Comparison of ENCODE assay signal across 10 mouse cellular contexts in the genomic region with DNA sequence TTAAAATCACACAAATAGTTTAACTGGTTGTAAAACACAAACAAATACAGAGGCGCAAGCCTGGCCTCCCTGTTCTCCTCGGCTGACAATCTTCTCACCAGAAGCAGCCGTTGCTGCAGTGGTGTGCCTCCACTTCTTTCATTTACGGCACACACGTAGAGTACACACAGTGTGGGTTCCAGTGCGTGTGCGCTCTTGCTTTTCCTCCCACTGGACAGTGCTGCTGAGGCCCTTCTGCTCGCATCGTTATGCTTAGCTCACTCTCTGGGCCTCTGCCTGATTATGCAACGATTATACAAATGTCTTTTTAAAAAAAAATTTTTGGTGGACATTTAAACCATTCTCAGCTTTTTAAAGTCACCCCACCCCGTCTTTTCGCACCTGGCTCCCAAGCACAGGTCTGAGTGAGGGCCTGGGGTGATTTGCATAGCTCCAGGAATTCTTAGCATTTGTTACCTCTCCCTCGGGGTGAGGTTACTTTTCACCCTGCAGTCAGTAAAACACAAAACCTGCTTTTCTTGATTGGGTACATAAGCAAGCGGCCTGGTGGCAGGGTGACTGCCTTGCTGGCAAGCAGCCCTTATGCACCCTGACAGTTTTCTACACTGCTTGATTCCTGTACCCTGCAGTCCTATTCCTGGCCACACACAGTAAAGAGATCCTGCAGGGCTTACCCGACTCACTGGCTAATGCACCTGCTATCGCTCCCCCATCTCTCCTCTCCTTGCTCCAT. TPM values are rescaled to one million over a fixed set of nuclear protein-coding genes. Genes with fewer than 3 reads are reported as not detected.
DNase-seq lines count a peak whose midpoint lies in the region; ATAC-seq lines count a peak whose summit lies in the region.
"Had no signal": no experiment of that assay in that cellular context is flagged by ENCODE, and none has a peak within 500 bp of the region (broad histone marks: within the 10 kb centered on the region; RNA-seq: fewer than 3 reads in every experiment).

No protein-coding gene starts in this region.

- H3K27ac ChIP-seq in midbrain, embryonic 12.5 days (replicated peaks), result 0 out of 2 replicates have a peak overlapping the region, but pooled peaks have one; percentile 30
- no peak overlapping the region for H3K27ac ChIP-seq in midbrain, embryonic 14.5 days (replicated peaks; ENCODE audit: low read depth, low read length)
- H3K27ac ChIP-seq in neural tube, embryonic 15.5 days (replicated peaks), result no peak overlapping the region
- no peak overlapping the region for H3K27ac ChIP-seq in heart, embryonic 10.5 days
- H3K27ac ChIP-seq: heart, embryonic 15.5 days had no signal

- ATAC-seq in midbrain, embryonic 12.5 days (ENCODE audit: low FRiP score, low read depth), result peak; percentile 50; the same call in 1 of the 2 replicates
- ATAC-seq in midbrain, embryonic 14.5 days (ENCODE audit: low FRiP score, low TSS enrichment), result no peak
- peak; percentile 45; the same call in 1 of the 2 replicates for ATAC-seq in neural tube, embryonic 15.5 days (ENCODE audit: low FRiP score)

- no peak overlapping the region for H3K4me3 ChIP-seq in midbrain, embryonic 12.5 days
- no peak overlapping the region for H3K4me3 ChIP-seq in midbrain, embryonic 14.5 days (replicated peaks; ENCODE audit: low read depth, low read length)
- H3K4me3 ChIP-seq in neural tube, embryonic 15.5 days (replicated peaks), result no peak overlapping the region
- no peak overlapping the region for H3K4me3 ChIP-seq in heart, embryonic 10.5 days
- H3K4me3 ChIP-seq: heart, embryonic 15.5 days had no signal

- H3K9ac ChIP-seq in midbrain, embryonic 12.5 days (replicated peaks), result no peak overlapping the region
- no peak overlapping the region for H3K9ac ChIP-seq in midbrain, embryonic 14.5 days (replicated peaks; ENCODE audit: low read length)
- no peak overlapping the region for H3K9ac ChIP-seq in neural tube, embryonic 15.5 days (replicated peaks)
- H3K9ac ChIP-seq: heart, embryonic 15.5 days had no signal

- no peaks in the 10 kb centered on the region for H3K9me3 ChIP-seq in midbrain, embryonic 12.5 days
- no peaks in the 10 kb centered on the region for H3K9me3 ChIP-seq in midbrain, embryonic 14.5 days (ENCODE audit: control insufficient read depth, low read length)
- H3K9me3 ChIP-seq in neural tube, embryonic 15.5 days (replicated peaks), result no peaks in the 10 kb centered on the region
- no peaks in the 10 kb centered on the region for H3K9me3 ChIP-seq in heart, embryonic 10.5 days
- H3K9me3 ChIP-seq: heart, embryonic 15.5 days had no signal

- H3K4me1 ChIP-seq in midbrain, embryonic 12.5 days, result peaks cover 2% of the 10 kb centered on the region; the same call in 1 of the 2 replicates
- H3K4me1 ChIP-seq in midbrain, embryonic 14.5 days (ENCODE audit: control insufficient read depth, insufficient read depth, low read length), result no peaks in the 10 kb centered on the region
- H3K4me1 ChIP-seq in neural tube, embryonic 15.5 days, result 0 out of 2 replicates have a peak, but pooled peaks cover 16% of the 10 kb centered on the region
- peaks cover 24% of the 10 kb centered on the region for H3K4me1 ChIP-seq in heart, embryonic 10.5 days

- DNase-seq in midbrain, embryonic 14.5 days, result no peak
- DNase-seq in cerebellum, postnatal 10 days, result peak; percentile 46 to 65
- DNase-seq in kidney, adult 9 months, result peak; percentile 67
- no peak for DNase-seq in gastrocnemius, postnatal 4 days (ENCODE audit: low spot score in 2 of 2)
- DNase-seq in heart, embryonic 10.5 days (ENCODE audit: low spot score), result no peak
- no peak for DNase-seq in MN1 (ENCODE audit: low spot score)
- DNase-seq: adrenal gland, postnatal 14 days had no signal

- H3K4me2 ChIP-seq in midbrain, embryonic 12.5 days (replicated peaks), result no peak overlapping the region
- H3K4me2 ChIP-seq in midbrain, embryonic 14.5 days (ENCODE audit: low read length), result no peak overlapping the region
- H3K4me2 ChIP-seq in neural tube, embryonic 15.5 days, result no peak overlapping the region
- H3K4me2 ChIP-seq: heart, embryonic 15.5 days had no signal

- peaks cover 10% of the 10 kb centered on the region; the same call in 1 of the 2 replicates for H3K36me3 ChIP-seq in midbrain, embryonic 12.5 days
- H3K36me3 ChIP-seq in midbrain, embryonic 14.5 days (ENCODE audit: control insufficient read depth, insufficient read depth, low read length), result no peaks in the 10 kb centered on the region
- H3K36me3 ChIP-seq in neural tube, embryonic 15.5 days, result peaks cover 5% of the 10 kb centered on the region; the same call in 1 of the 2 replicates
- H3K36me3 ChIP-seq in heart, embryonic 10.5 days, result peaks cover 9% of the 10 kb centered on the region; the same call in 1 of the 2 replicates

- WGBS in midbrain, embryonic 12.5 days, result 75% methylated on average over 16 of the region's 16 CpGs
- 71% methylated on average over 16 of the region's 16 CpGs for WGBS in midbrain, embryonic 14.5 days
- WGBS in neural tube, embryonic 15.5 days, result 64% methylated on average over 16 of the region's 16 CpGs
- 59% methylated on average over 16 of the region's 16 CpGs for WGBS in heart, embryonic 10.5 days

- no peaks in the 10 kb centered on the region for H3K27me3 ChIP-seq in midbrain, embryonic 12.5 days
- no peaks in the 10 kb centered on the region for H3K27me3 ChIP-seq in midbrain, embryonic 14.5 days (ENCODE audit: control insufficient read depth, insufficient read depth, low read length)
- no peaks in the 10 kb centered on the region for H3K27me3 ChIP-seq in neural tube, embryonic 15.5 days (replicated peaks)
- H3K27me3 ChIP-seq in heart, embryonic 10.5 days (ENCODE audit: insufficient read depth, poor library complexity, severe bottlenecking), result no peaks in the 10 kb centered on the region
- H3K27me3 ChIP-seq: heart, embryonic 15.5 days had no signal

RNA-seq across cellular contexts. Expression of a gene that starts 54.2 kb away (rescaled TPM):
- 14.5 and 18.4 TPM in 2 replicates for polyA plus RNA-seq in midbrain, embryonic 12.5 days (2016; fragmentation: Nextera tagmentation; extraction: Ambion mirVana)
- 22.7 and 23.4 TPM in 2 replicates for polyA plus RNA-seq in midbrain, embryonic 14.5 days (2014; fragmentation: Nextera tagmentation; extraction: Ambion mirVana)
- 17.8 and 22.5 TPM in 2 replicates for polyA plus RNA-seq in neural tube, embryonic 15.5 days (2015; fragmentation: Nextera tagmentation; extraction: Ambion mirVana)
- total RNA-seq in gastrocnemius, postnatal 4 days (2021), result 10 to 100 TPM; 14.8 to 15.8 TPM
- polyA plus RNA-seq in heart, embryonic 10.5 days (2016; fragmentation: Nextera tagmentation; extraction: Ambion mirVana), result 5.2 and 8.1 TPM in 2 replicates

RNA-seq across cellular contexts. Expression of a gene that starts 55.0 kb away (rescaled TPM):
- polyA plus RNA-seq in midbrain, embryonic 12.5 days (2016; fragmentation: Nextera tagmentation; extraction: Ambion mirVana), result not detected in 2 replicates
- polyA plus RNA-seq in midbrain, embryonic 14.5 days (2014; fragmentation: Nextera tagmentation; extraction: Ambion mirVana), result not detected in 2 replicates
- polyA plus RNA-seq in neural tube, embryonic 15.5 days (2015; fragmentation: Nextera tagmentation; extraction: Ambion mirVana), result 0.09 and 21.1 TPM in 2 replicates
- not detected for total RNA-seq in gastrocnemius, postnatal 4 days (2021)
- polyA plus RNA-seq in heart, embryonic 10.5 days (2016; fragmentation: Nextera tagmentation; extraction: Ambion mirVana), result 0.10 and 0.17 TPM in 2 replicates
- total RNA-seq: adrenal gland, postnatal 14 days had no signal

RNA-seq across cellular contexts. Expression of a gene that starts 58.5 kb away (rescaled TPM):
- 94.5 and 101 TPM in 2 replicates for polyA plus RNA-seq in midbrain, embryonic 12.5 days (2016; fragmentation: Nextera tagmentation; extraction: Ambion mirVana)
- 55.7 and 64.6 TPM in 2 replicates for polyA plus RNA-seq in midbrain, embryonic 14.5 days (2014; fragmentation: Nextera tagmentation; extraction: Ambion mirVana)
- 48.9 and 53.3 TPM in 2 replicates for polyA plus RNA-seq in neural tube, embryonic 15.5 days (2015; fragmentation: Nextera tagmentation; extraction: Ambion mirVana)
- 1 to 10 TPM; 7.5 to 9.3 TPM for total RNA-seq in gastrocnemius, postnatal 4 days (2021)
- polyA plus RNA-seq in heart, embryonic 10.5 days (2016; fragmentation: Nextera tagmentation; extraction: Ambion mirVana), result 56.9 and 57.5 TPM in 2 replicates

Comparison
In these comparisons a context has a peak if more than half of its experiments do, and no peak if none do; other contexts are left out.
1. DNase-seq: peak in cerebellum, postnatal 10 days (2 of 2) and kidney, adult 9 months (single experiment); none in midbrain, embryonic 14.5 days (single experiment), gastrocnemius, postnatal 4 days (0 of 2), heart, embryonic 10.5 days (single experiment) and MN1 (single experiment).